Mouse (Mus musculus) heart, postnatal 0 days (tissue): ENCODE results near the gene Gm826.

Experiments used
- CTCF ChIP-seq: IDR thresholded peaks from 2 replicates; pipeline ENCODE4 v1.5.1; 2016; ENCODE audit warnings: antibody characterized with exemption, control low read depth, low read depth
- EP300 ChIP-seq: IDR thresholded peaks from 2 replicates; pipeline ENCODE4 v1.6.1; 2016; ENCODE audit warnings: antibody characterized with exemption, low read depth

DNA sequence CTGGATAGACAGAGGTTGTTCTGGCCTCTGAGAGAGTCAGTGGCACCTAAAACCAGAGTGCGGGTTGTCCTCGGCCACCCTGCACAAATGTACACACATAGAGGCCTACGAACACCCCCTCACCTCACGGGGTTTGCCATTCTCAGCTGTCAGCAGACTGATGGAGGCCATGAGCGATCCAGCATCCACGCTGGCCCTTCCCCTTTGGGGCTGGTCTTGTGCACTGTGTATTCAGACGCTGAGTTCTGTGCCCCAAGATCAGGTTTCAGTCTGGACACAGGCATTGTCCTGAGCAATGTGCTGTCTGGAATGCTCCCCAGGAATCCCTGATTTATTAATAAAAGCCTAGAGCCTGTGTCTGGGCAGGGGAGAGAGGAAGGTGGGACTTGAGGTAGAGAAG is 14.8 kb upstream of the Gm826 start:
- no peak for TF ChIP-seq CTCF
- TF ChIP-seq EP300, result no peak
